25 mouse cellular contexts compared by ENCODE assay signal in the genomic region with DNA sequence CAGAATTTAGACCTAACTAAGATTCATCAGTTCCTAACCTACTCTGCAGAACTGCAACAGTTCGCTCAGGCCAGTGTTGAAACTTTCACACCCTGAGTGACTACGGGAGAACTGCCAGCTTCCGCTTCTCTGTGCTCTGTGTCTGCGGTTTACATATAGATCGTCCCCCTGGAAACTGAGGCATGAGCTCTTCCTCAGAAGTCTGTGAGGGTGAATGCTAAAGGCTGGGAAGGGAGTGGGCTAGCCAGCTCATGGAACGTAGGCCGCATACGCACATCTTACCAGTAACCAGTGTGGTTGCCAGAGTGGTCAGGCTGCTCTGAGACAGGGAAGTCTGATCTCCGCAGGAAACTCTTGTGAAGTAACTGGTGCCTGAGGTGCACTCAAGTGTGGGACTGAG. TPM values are rescaled to one million over a fixed set of nuclear protein-coding genes. Genes with fewer than 3 reads are reported as not detected.
DNase-seq lines count a peak whose midpoint lies in the region; ATAC-seq and TF ChIP-seq lines count a peak whose summit lies in the region.
"Had no signal": no experiment of that assay in that cellular context is flagged by ENCODE, and none has a peak within 500 bp of the region (broad histone marks: within the 10 kb centered on the region; RNA-seq: fewer than 3 reads in every experiment).

No protein-coding gene starts in this region.

- no peak overlapping the region for H3K4me3 ChIP-seq in lung, postnatal 0 days (ENCODE audit: low read depth, low read length)
- H3K4me3 ChIP-seq: embryonic facial prominence, embryonic 15.5 days; forebrain, embryonic 15.5 days; heart, embryonic 15.5 days; limb, embryonic 15.5 days; liver, embryonic 15.5 days; midbrain, embryonic 12.5 days; neural tube, embryonic 12.5 days had no signal

- TF ChIP-seq CTCF in lung, postnatal 0 days (IDR thresholded peaks at IDR 0.05): no peak

- peaks cover 38% of the 10 kb centered on the region for H3K36me3 ChIP-seq in lung, postnatal 0 days (ENCODE audit: insufficient read depth, low read length)

- 0 out of 2 replicates have a peak, but pooled peaks have one; percentile 22 for ATAC-seq in lung, postnatal 0 days
- ATAC-seq in common myeloid progenitor, adult 5-6 weeks (replicated peaks; ENCODE audit: low read depth, poor library complexity, severe bottlenecking): peak; percentile 45
- ATAC-seq in megakaryocyte progenitor cell, adult 5-6 weeks (replicated peaks; ENCODE audit: poor library complexity): peak; percentile 69
- ATAC-seq: forebrain, embryonic 15.5 days; inflammation-experienced regulatory T-cells, adult 6 months had no signal

- no peaks in the 10 kb centered on the region for H3K4me1 ChIP-seq in lung, postnatal 0 days (ENCODE audit: insufficient read depth, low read depth, low read length)
- H3K4me1 ChIP-seq: embryonic facial prominence, embryonic 15.5 days; forebrain, embryonic 15.5 days; heart, embryonic 15.5 days; limb, embryonic 15.5 days; liver, embryonic 15.5 days; midbrain, embryonic 12.5 days; neural tube, embryonic 12.5 days had no signal

- H3K27me3 ChIP-seq in lung, postnatal 0 days (replicated peaks; ENCODE audit: insufficient read depth, low read length): no peaks in the 10 kb centered on the region
- H3K27me3 ChIP-seq: embryonic facial prominence, embryonic 15.5 days; forebrain, embryonic 15.5 days; heart, embryonic 15.5 days; limb, embryonic 15.5 days; liver, embryonic 15.5 days; midbrain, embryonic 12.5 days; neural tube, embryonic 12.5 days had no signal

- intact Hi-C loops in heart, postnatal 25 days (cut with DNase I): no loop called here

- DNase-seq in heart, adult 11 months: peak; percentile 90
- DNase-seq in heart, postnatal 25 days (ENCODE audit: low spot score): no peak
- no peak for DNase-seq in lung, postnatal 0 days (ENCODE audit: low spot score)
- no peak for DNase-seq in lung, postnatal 14 days
- no peak for DNase-seq in c-Kit-positive CD71-positive TER-119-positive erythroid progenitor cells, embryonic 14.5 days (ENCODE audit: low spot score)
- no peak for DNase-seq in gastrocnemius, adult 8-10 months (ENCODE audit: low spot score in 2 of 2)
- DNase-seq: adrenal gland, postnatal 25 days; cerebellum, adult 18-20 months; cerebellum, postnatal 36 days; gastrocnemius, postnatal 25 days; heart, postnatal 4 days; kidney, adult 18-20 months; kidney, postnatal 4 days; thymus, postnatal 4 days had no signal

- no peak overlapping the region for H3K27ac ChIP-seq in lung, postnatal 0 days (ENCODE audit: low read length)
- H3K27ac ChIP-seq: embryonic facial prominence, embryonic 15.5 days; forebrain, embryonic 15.5 days; heart, embryonic 15.5 days; hindbrain, embryonic 14.5 days; limb, embryonic 15.5 days; liver, embryonic 15.5 days; midbrain, embryonic 12.5 days; neural tube, embryonic 12.5 days had no signal

- no peak overlapping the region for H3K4me2 ChIP-seq in lung, postnatal 0 days (replicated peaks; ENCODE audit: low read depth, low read length)
- H3K4me2 ChIP-seq: embryonic facial prominence, embryonic 15.5 days; forebrain, embryonic 15.5 days; heart, embryonic 15.5 days; hindbrain, embryonic 14.5 days; limb, embryonic 15.5 days; liver, embryonic 15.5 days; midbrain, embryonic 12.5 days; neural tube, embryonic 12.5 days had no signal

- WGBS in lung, postnatal 0 days: 88% methylated on average over 9 of the region's 9 CpGs

- TF ChIP-seq EP300 in lung, postnatal 0 days (IDR thresholded peaks at IDR 0.05): no peak

- no peak overlapping the region for H3K9ac ChIP-seq in lung, postnatal 0 days (replicated peaks; ENCODE audit: low read depth)
- H3K9ac ChIP-seq: embryonic facial prominence, embryonic 15.5 days; forebrain, embryonic 15.5 days; heart, embryonic 15.5 days; hindbrain, embryonic 14.5 days; limb, embryonic 15.5 days; liver, embryonic 15.5 days; midbrain, embryonic 12.5 days; neural tube, embryonic 12.5 days had no signal

- no peaks in the 10 kb centered on the region for H3K9me3 ChIP-seq in lung, postnatal 0 days (ENCODE audit: low read length)
- H3K9me3 ChIP-seq: embryonic facial prominence, embryonic 15.5 days; forebrain, embryonic 15.5 days; heart, embryonic 15.5 days; limb, embryonic 15.5 days; liver, embryonic 15.5 days; midbrain, embryonic 12.5 days; neural tube, embryonic 12.5 days had no signal

RNA-seq across cellular contexts. Expression of gene Atf1, which starts 11.4 kb away (rescaled TPM):
- total RNA-seq in heart, postnatal 25 days (2021): 10 to 100 TPM; 46.0 to 51.8 TPM
- polyA plus RNA-seq in lung, postnatal 0 days (2015; fragmentation: Nextera tagmentation; extraction: Ambion mirVana): 28.3 and 35.3 TPM in 2 replicates
- 77.0 and 94.4 TPM in 2 replicates for total RNA-seq in common myeloid progenitor, adult 5-6 weeks (2017)
- 92.3 and 95.8 TPM in 2 replicates for total RNA-seq in megakaryocyte progenitor cell, adult 5-6 weeks (2015)
- total RNA-seq in megakaryocyte progenitor cell, adult 5-6 weeks (2017): 65.7 and 80.7 TPM in 2 replicates
- total RNA-seq in gastrocnemius, adult 8-10 months (2022): 10 to 100 TPM; 48.3 to 65.5 (median 60.5) TPM
